Mouse (Mus musculus) effector memory CD4-positive, alpha-beta T cell, adult 5 months (primary cell): ENCODE data around the gene Cdkn2aip. TPM values are rescaled to one million over a fixed set of nuclear protein-coding genes. Genes with fewer than 3 reads are reported as not detected.

Source experiments
- polyA plus RNA-seq: library from polyadenylated mRNA; unstranded; fragments of 100-300 nt; shearing (Covaris generic); gene quantifications from one replicate; pipeline ENCODE4 v1.2.1, GENCODE M21; 2017

The Cdkn2aip gene
- polyA plus RNA-seq, result 61.2 TPM

DNA sequence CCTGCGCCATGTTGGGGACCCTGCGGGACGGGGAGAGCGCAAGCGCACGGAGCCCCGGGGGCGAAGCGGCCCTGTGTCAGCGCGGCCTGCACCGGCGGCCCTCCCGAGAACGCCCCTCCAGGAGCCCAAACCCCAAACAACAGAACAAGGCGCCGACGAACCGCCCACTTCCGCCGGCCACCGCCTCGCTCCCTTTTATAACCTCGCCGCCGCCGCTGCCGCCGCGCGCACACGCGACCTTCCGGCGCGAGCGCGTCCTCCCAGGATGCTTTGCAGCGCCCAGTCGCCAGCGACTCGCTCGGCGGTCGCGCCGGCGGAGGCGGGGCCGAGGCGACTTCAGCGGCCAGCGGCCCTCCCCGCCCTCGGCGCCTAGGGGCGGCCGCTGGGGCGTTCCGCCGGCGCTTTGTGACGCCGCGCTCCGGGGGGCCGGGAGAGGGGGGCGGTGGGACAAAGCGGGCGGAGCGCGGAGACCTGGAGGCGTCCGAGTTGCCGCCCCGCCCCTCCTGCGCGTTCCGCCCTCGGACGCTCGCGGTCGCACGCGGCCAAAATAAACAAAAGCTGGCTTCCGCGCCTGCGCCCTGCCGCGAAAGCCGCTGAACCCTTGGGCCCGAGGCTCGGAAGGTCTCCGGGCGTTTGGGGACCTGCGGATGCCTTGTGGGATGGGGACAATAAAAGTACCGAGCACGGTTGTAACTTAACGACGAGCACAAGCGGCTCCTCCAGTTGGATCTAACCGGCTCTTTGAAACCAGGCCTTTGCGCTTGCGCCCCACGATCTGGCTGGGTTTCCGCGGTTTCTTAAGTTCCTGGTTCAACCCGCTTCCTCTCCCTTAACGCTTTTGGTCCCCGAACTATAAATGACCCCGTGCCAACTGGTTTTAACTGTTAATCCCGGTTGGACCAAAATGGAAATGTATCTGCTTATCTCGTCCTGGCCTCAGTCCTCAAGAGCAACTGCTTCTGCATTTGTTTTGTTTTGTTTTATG, at the start of gene Cdkn2aip:
Cdkn2aip (minus strand) TSS at position 172 of the 985 bp plus-strand sequence.

DNA sequence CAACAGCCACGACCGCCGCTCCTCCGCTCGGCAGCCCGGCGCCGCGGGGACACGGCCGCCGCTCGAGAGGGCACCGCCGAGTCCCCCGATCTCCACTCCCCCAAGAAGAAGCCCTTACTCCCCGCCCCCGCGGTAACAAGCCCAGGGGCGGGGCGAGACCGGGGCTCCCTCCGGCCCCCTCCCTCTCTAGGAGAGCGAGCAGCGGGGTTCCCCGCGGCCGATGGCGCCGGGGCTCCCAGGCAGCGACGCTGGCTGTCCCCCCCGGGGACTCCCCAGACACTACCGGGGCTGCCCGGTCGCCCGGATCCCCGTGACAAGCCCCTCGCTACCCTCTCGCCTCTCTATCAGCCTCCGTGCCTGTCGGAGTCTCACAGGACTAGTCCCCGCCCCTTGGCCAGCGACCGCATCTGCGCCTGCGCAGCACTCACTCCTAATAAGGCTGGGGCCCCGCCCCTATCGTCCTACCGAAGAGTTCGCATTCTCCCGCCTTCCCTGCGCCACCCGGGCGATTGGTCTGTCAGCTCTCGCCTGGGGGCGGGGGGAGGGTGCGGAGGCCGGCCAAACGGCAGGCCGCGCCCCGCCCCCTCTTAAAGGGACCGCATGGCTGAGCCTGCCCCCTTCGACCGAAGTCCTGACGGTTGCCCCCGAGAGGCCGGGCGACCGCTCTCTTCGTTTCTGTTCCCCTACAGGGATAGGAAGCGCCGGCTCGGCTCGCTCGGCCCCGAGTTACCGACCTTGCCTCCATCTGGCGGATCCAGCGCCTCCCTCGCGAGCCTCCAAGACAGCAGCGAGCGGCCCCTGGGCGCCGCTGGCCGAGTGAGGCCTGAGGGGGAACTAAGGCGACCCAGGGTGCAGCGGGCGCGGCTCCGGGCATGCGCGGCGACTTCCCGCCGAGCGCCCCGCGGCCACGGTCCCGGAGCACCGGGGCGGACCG, 38.7 kb downstream of the Cdkn2aip start, which contains the start of gene Ing2:
Ing2 (minus strand) TSS at position 780 of the 934 bp plus-strand sequence.

Other genes starting within 250 kb of the Cdkn2aip start
- 32.0 TPM for gene Trappc11, start 180.5 kb downstream of the Cdkn2aip start, polyA plus RNA-seq
- gene Rwdd4a, start 180.3 kb downstream of the Cdkn2aip start, polyA plus RNA-seq, result 19.0 TPM
- gene Ing2, start 38.4 kb downstream of the Cdkn2aip start, polyA plus RNA-seq, result 61.2 TPM
- not detected for gene Cldn24, start 108.2 kb upstream of the Cdkn2aip start, polyA plus RNA-seq
- gene Cldn22, start 110.5 kb upstream of the Cdkn2aip start, polyA plus RNA-seq, result not detected